Mouse (Mus musculus) cerebellum, adult 8-10 months (tissue): ENCODE measurements around the gene Bbs2.

ENCODE experiments used
- DNase-seq: peaks from one replicate; pipeline ENCODE4 v3.0.0; 2022

Gene Bbs2

DNA sequence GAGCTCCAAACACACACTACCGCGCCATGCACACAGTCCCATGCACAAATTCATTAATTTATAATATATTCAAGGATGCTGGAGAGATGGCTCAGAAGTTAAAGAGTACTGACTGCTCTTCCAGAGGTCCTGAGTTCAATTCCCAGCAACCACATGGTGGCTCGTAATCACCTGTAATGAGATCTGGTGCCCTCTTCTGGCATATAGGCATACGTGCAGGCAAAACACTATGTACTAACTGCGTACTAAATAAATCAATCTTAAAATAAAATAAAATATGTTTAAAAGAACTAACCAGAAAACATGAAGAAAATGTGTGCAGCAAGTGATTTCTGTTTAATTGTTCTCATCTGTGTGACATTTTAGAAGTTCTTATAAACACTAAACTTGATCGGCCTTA is 4.4 kb downstream of the Bbs2 start:
- DNase-seq = no peak

DNA sequence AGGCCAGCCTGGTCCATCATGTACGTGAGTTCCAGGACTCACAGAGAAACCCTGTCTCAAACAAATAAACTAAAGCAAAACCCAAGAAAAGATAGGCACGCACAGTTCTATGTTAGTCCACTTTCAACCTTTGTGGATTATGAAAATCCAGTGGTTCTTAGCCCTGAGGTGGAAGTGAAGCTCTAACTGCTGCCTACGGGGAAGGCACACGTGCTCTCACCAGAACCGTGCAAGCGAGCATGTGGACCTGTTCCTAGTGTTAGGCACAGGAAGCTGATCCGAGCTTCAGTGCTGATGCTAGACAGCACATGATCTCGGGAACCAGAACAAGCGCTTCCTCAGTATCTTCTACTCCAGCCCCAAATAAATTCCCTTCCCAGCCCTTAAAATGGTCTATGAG is 5.9 kb downstream of the Bbs2 start:
- no peak for DNase-seq

DNA sequence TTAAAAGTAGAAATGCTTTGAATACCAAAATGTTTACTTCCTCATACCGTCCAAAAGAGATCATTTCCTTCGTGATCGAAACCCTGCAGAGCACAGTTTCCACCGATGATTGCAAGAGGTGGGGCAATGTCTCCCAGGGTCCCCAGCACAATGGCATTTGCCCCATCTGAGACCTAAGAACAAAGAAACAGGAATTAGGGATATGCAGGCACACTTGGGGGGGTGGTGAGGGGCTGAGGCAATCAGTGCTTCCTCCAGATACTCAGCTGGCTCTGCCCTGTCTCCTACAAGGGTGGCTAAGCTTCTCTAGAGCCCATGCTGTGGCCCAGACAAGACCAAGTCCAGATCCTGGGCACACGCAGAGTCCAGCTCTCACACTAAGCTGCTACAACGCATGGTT is 9.0 kb downstream of the Bbs2 start:
- DNase-seq = no peak

DNA sequence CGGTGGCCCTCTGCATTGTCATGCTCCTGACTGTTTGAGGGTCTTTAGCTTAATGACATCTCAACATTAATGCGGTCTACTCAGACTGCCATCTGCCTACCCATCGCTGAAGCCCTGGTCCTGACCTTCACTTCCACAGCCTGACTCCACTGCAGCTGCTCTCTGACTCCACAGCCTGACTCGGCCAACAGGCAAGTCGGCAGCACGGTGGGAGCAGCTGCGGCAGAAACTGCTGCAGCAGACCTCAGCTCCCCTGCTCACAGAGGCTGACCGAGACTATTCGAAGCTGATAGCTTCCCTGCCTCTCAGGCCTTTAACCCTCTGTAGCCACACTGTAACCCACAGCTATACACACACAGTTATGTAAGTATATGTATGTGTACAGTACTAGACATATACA is 10.8 kb downstream of the Bbs2 start:
- no peak for DNase-seq

DNA sequence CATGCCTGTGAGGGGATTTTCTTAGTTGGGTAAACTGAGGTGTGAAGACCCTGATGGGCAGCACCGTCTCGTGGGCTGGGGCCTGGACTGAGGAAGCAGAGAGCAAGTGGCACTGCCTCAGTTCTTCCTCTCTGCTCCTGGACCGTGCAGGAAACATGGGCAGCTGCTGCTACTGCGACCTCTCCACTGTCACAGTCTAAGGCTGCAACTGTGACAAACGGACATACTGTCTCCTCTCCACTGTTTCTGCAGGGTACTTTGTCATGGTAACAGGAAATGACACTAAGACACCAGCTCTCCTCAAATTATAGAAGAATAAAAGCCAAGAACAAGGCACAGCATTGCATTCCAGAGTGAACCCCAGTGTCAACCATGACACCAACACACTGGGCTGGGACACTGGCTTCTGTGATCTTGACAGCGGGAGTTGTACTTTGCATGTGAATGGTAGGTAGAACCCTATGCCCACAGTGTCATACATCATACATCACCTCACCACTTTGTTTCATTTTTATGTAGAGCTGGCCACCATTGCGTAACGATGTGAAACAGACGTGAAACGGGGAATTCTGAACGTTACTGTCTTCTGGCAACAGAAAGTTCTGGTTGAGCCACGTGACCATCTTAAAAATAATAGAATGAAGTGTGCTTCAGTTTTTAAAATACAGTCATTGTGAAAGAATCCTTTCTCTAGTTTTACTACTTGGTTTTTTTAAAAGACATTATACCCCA is 22.1 kb downstream of the Bbs2 start:
- DNase-seq = no peak

DNA sequence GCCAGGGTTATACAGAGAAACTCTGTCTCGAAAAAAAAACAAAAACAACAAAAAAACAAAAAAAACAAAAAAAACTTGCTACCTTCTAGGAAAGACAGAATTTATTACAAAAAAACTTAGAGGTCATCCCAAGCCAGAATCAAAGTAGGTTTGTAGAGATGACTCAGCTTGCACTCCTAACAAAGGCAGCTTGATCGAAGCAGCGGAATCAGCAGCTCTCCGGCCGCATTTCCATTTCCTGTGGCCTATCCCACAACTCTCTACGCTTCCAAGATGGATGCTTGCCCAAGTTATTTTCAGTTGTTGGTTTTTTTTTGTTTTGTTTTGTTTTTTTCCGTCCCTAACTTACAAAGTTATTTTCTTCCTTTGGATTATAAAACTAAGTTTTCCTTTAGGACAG is 29.9 kb downstream of the Bbs2 start:
- no peak for DNase-seq

DNA sequence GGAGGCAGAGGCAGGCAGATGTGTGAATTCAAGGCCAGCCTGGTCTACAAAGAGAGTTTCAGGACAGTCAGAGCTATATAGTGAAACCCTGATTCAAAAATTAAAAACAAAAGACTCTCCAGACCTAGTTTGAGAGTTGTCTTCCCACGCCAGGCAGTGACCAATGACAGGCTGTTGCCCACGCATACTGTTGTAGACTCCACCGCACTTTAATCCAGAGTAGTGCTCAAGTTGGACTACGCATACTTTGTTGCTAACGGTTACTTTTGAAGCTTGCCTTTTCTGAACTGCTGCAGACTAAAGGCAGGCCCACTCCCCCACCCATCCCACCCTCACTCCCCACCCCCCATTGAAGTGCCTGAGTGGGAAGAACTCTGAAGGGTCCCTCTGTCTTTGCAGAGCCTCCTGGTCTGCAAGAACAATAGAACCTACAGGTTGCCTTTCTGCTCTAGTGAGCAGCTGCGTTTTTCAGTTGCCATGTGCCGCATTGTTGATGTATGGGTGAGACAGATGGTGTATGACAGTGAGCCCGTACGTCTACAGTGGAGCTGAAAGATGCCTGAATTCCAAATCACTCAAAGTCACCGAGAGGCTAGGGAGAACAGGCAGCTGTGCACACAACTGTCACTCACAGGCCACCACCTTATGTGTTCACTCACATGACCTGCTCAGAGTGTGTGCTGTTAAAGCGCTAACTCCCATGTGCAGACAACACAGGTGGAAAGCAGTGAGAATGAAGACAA is 32.4 kb downstream of the Bbs2 start:
- no peak for DNase-seq

DNA sequence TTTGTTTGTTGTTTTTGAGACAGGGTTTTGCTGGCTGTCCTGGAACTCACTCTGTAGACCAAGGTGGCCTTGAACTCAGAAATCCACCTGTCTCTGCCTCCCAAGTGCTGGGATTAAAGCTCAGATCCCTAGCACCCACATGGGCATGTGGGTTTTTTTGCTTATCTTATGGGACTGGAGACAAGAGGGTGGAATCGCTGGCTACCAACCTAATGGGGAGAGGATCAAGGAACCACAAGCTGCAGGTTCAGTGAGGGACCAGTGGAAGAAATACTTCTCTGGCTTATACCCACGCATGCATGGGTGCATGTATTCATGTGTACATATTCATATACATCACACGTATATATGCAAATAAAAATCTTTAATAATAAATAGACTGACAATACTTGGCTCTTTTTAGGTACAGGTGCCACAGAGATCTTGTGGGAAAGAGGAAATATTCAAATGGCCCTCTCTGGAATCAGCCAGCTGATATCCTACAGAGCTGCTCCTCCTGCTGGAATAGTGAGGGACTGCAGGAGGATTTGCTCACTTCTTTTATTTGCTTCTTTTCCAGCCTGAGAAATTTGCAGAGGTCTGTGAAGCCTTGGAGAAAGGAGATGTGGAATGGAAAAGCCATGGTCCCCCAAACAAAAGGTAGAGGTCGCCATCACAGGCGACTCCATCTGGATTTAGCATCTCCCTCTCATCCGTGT is 41.4 kb downstream of the Bbs2 start:
- DNase-seq = peak; percentile 55

DNA sequence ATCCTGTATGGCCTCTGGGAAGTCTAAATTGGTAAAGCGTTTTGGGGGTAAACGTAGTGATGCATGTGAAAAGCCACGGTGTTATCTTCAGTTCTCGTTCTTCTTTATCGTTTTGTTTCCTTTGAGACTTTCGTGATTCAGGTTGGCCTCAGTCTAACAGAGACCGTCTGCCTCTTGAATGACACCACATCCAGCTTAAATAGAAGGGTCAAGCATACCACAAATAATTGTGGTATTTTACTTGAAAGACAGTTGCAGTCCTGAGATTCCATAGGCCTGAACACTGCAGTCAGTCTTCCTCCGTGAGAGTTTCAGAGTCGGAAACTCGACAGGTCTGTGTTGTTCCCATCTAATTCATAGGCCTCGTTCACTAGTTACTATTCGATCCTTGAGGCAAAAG is 46.0 kb downstream of the Bbs2 start:
- DNase-seq = no peak

DNA sequence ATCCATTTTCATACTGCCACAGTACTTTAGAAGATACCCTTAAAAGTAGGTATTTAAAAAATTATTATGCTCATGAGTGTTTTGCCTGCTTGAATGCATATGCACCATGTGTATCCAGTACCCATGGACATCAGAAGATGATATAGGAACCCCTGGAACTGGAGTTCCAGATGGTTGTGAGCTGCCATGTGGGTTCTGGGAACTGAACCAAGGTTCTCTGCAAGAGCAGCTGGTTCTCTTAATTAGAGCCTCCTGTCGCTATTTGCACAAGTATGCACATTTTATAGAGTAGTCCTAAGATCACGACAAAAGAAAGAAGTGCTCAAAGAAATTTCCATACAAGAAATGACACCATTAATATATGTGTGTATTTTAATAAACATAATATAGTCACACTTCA is 50.9 kb downstream of the Bbs2 start:
- no peak for DNase-seq

DNA sequence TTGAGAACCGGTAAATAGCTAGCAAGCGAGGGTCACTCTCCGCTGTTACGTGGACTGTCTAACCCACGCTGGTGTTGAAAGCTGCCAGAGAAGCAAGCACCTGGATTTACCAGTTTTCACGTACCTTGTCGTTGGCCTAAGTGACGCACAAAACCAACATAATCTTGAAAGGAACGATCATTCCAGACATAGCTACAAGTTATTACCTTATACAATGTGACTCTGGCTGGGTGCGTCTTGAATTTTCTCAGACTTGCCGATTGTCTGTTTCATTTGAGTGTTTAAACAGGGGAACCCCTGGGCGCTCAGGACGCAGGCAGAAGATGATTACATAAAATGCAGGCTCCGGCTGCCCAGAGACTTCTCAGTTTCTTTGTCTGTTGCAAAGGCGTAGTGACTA is 60.9 kb downstream of the Bbs2 start:
- DNase-seq = peak; percentile 15

DNA sequence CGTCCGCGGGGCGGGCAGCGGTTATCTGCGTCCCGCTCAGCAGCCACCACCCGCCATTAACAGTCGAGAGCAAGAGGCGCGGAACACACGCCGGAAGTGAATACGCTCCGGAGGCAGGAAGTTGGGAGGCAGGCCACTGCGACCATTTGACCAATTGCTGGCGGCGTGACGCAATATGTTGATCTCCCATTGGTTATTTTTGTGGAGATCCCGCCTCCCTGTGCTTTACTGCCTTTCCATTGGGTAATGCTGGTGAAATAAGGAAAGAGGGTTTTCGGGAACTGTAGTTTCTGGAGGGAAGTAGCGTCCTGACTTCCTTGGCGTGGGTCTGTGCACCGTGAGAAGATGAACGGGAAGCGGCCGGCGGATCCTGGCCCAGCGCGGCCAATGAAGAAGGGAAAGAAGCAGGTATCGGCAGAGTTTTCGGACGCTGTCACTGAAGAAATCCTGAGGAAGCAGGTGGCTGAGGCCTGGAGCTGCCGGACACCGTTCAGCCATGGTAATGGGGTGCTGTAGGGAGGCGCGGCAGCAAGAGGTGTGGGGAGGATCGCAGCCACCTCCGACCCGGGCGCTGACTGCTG is 61.7 kb downstream of the Bbs2 start, which contains the start of the genes Nudt21 and Ogfod1:
TSS of gene Nudt21 (minus strand) at position 88 of the 581 bp plus-strand sequence.
TSS of gene Ogfod1 (plus strand) at position 255 of the 581 bp plus-strand sequence.
- peak; percentile 95 for DNase-seq

DNA sequence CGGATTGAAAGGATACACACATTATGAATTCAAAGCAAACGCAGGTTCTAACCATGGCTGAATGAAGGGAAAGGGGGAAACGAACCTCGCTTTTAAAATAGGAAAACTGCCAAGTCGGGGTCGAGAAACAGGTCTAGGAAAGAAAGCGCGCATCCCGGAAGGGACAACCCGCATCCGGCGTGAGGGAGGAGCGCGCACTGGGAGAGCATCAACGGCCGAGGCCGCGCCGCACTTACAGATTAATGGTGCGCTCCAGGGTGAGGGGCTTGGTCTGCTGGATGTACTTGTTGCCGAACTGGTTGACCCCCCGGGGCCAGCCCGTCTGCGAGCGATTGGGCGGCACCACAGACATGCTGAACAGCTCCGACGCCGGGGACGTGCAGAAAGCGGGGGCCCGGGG is 62.2 kb downstream of the Bbs2 start:
- peak; percentile 57 for DNase-seq

DNA sequence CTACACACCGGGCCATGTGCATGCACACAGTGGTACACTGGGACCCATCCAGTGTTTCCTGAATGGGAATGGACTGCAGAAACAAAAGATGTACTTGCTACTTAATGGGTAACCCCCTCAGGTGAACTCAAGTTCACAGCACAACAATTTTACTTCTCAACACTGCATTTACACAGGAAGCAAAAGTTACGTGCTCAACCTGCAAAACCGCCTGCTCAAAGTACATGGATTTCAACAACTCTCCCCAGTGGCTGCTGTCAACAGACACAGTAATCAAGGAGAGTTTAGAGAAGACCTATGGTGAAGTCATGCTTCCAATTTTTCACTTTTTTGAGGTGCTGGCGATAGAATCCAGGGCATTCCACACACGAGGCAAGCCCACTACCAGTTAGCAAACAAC is 63.5 kb downstream of the Bbs2 start:
- DNase-seq = no peak

DNA sequence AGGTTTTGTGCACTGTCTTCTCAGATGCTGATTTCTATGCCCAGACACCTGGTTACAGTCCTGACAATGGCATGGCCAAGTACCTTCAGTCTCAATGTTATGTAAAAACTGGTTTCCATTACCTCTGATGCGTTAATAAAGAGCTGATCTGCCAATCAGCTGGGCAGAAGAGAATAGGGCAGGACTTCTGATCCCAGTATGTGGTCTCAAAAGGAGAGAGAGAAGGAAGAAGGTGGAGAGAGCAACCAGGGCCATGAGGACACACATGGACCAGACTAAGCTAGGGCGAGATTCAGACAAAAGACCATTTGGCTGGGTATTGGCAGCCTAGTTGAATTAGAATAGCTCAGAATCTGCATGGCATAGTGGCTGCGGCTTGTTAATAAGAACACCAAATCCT is 65.1 kb downstream of the Bbs2 start:
- no peak for DNase-seq

DNA sequence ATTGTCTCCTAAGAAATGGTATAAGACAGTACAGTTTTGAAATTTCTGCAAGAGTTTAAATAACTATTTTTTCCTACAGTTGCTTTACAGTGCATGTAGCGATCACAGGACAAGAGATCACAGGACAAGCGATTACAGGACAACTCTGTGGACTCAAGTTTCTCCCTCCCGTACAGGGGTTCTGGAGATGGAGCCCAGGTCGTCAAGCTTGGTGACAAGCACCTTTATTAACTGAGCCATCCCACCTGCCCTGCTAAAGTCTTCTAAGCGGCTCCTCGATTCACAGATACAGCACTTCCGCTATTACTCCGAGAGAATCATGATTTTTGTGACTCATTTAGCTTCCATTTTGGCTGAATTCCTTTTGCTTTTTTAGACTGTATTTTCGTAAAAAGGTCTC is 69.0 kb downstream of the Bbs2 start:
- no peak for DNase-seq

DNA sequence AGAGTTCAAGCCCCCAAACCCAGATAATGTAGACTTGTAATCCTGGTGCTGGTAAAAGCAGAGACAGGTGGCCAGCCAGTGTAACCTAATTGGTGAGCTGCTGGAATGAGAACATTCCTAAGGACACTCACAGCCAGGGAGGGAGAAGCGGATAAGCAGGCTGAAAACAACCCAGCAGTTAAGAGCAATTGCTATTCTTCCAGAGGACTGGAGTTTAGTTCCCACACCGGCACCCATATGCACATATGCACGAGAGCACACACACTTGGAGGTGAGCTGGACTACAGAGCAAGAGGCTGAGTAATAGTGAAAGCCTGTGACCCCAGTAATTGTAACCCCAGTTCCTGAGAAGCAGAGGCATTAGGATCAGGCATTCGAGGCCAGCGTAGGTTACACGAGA is 74.8 kb downstream of the Bbs2 start:
- no peak for DNase-seq
